Mouse (Mus musculus): ENCODE results near the gene March2. TPM values are rescaled to one million over a fixed set of nuclear protein-coding genes. Genes with fewer than 3 reads are reported as not detected.
A peak's percentile ranks its signal among the peaks of the same experiment; 100 is the strongest.
"Not testable (repeated sequence)": the region's sequence is repeated elsewhere in the genome, so short reads cannot be mapped to it uniquely, and the experiment has no call there.

The March2 gene
- polyA plus RNA-seq, 1 experiment from 2014 or later = 33.1 TPM

- Histone ChIP-seq H3K36me3 (replicated peaks) (peaks cover 49% of the 10 kb centered on the region), H3K27ac (no peak overlapping the region), H3K27me3 (ENCODE audit: poor library complexity, severe bottlenecking) (no peaks in the 10 kb centered on the region), H3K4me1 (0 out of 2 replicates have a peak, but pooled peaks cover 3% of the 10 kb centered on the region), H3K9me3 (no peaks in the 10 kb centered on the region; the same call in 1 of the 2 replicates), H3K4me3 (no peak overlapping the region)
- 93% methylated on average over 5 of the region's 5 CpGs for WGBS
- DNase-seq (ENCODE audit: extremely low spot score, low spot score) = no peak
Measured at GRCm38 (mm10) chr17:33744686-33745384, 26.4 kb upstream of the March2 start.

- H3K27ac ChIP-seq = no peak overlapping the region
- no peak for DNase-seq (ENCODE audit: extremely low spot score, low spot score)
- no peaks in the 10 kb centered on the region for H3K27me3 ChIP-seq (ENCODE audit: poor library complexity, severe bottlenecking)
- 0 out of 2 replicates have a peak, but pooled peaks cover 3% of the 10 kb centered on the region for H3K4me1 ChIP-seq
- WGBS = 90% methylated on average over 1 of the region's 1 CpGs
- no peak overlapping the region for H3K4me3 ChIP-seq
- H3K9me3 ChIP-seq = no peaks in the 10 kb centered on the region; the same call in 1 of the 2 replicates
- peaks cover 25% of the 10 kb centered on the region for H3K36me3 ChIP-seq (replicated peaks)
Measured at GRCm38 (mm10) chr17:33742420-33742819, 23.9 kb upstream of the March2 start.

DNA sequence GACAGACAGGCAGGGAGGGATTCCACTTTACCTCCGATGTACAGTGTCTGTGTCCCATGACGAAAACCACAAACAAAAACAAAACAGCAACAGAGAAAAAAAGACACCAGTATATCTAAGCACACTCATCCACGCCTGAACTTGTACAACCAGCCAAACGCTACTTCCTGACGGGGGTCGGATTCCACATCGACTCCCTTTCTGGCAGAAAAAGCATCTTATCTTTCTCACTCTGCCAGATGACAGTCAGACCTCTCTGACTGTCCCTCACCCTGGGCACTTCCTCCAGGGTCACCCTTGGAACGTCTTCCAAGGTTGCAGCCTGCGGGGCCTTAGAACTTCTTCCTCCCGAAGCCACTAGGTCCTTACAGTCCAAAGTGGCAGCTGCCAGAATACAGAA lies 15.1 kb upstream of the March2 start:
- H3K27me3 ChIP-seq (ENCODE audit: poor library complexity, severe bottlenecking); H3K4me1 ChIP-seq; DNase-seq (ENCODE audit: extremely low spot score, low spot score); H3K4me3 ChIP-seq; H3K27ac ChIP-seq; H3K36me3 ChIP-seq (replicated peaks): not testable (repeated sequence)
- WGBS = 90% methylated on average over 10 of the region's 10 CpGs
- H3K9me3 ChIP-seq = peaks cover 10% of the 10 kb centered on the region; the same call in 1 of the 2 replicates

DNA sequence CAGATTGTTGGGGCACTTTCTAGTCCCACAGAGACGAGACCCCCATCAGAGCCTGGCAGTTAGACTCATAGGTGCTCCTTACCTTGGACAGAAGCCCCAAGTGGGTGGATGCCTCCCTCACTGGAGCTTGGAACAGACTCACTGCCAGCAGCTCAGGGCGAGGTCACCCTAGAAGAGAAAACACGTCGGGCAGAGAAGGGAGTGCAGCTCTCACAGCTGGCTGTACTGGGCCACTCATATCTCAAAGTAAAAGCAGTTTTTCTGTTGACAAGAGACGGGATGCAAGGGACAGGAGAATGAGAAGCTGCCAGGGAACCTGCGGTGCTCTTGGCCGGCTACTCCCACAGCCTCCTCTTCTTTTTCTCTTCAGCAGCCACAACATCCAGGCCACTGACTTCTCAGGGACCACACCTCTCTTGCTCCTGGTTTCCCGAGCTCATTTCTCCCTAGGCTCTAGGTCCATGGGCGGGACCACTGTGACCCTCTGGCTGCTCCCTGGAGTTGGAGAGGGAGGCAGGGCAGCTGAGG lies 14.2 kb upstream of the March2 start:
- H3K27me3 ChIP-seq (ENCODE audit: poor library complexity, severe bottlenecking); DNase-seq (ENCODE audit: extremely low spot score, low spot score); H3K36me3 ChIP-seq (replicated peaks); H3K4me3 ChIP-seq; H3K4me1 ChIP-seq; H3K27ac ChIP-seq: not testable (repeated sequence)
- WGBS = 83% methylated on average over 9 of the region's 9 CpGs
- H3K9me3 ChIP-seq = peaks cover 10% of the 10 kb centered on the region; the same call in 1 of the 2 replicates

GRCm38 (mm10) chr17:33729215-33729614 lies 10.7 kb upstream of the March2 start:
- Histone ChIP-seq H3K4me3 (no peak overlapping the region), H3K4me1 (no peaks in the 10 kb centered on the region), H3K27me3 (ENCODE audit: poor library complexity, severe bottlenecking) (no peaks in the 10 kb centered on the region), H3K27ac (no peak overlapping the region), H3K9me3 (peaks cover 11% of the 10 kb centered on the region), H3K36me3 (replicated peaks) (no peaks in the 10 kb centered on the region)
- WGBS = 79% methylated on average over 2 of the region's 2 CpGs
- no peak for DNase-seq (ENCODE audit: extremely low spot score, low spot score)

GRCm38 (mm10) chr17:33728396-33728795 lies 9.9 kb upstream of the March2 start:
- Histone ChIP-seq H3K27me3 (ENCODE audit: poor library complexity, severe bottlenecking) (no peaks in the 10 kb centered on the region), H3K36me3 (replicated peaks) (no peaks in the 10 kb centered on the region), H3K9me3 (peaks cover 11% of the 10 kb centered on the region), H3K27ac (no peak overlapping the region), H3K4me1 (no peaks in the 10 kb centered on the region), H3K4me3 (no peak overlapping the region)
- 80% methylated on average over 2 of the region's 2 CpGs for WGBS
- no peak for DNase-seq (ENCODE audit: extremely low spot score, low spot score)

GRCm38 (mm10) chr17:33719736-33720378 lies 1.4 kb upstream of the March2 start:
- Histone ChIP-seq H3K36me3 (replicated peaks) (0 out of 2 replicates have a peak, but pooled peaks cover 2% of the 10 kb centered on the region), H3K4me3 (no peak overlapping the region), H3K4me1 (peaks cover 12% of the 10 kb centered on the region), H3K9me3 (no peaks in the 10 kb centered on the region), H3K27me3 (ENCODE audit: poor library complexity, severe bottlenecking) (no peaks in the 10 kb centered on the region), H3K27ac (no peak overlapping the region)
- 93% methylated on average over 7 of the region's 7 CpGs for WGBS
- DNase-seq (ENCODE audit: extremely low spot score, low spot score) = no peak

- Histone ChIP-seq H3K27ac (peak overlapping the region; percentile 86), H3K27me3 (ENCODE audit: poor library complexity, severe bottlenecking) (no peaks in the 10 kb centered on the region), H3K9me3 (no peaks in the 10 kb centered on the region), H3K4me1 (peaks cover 12% of the 10 kb centered on the region), H3K4me3 (peak overlapping the region; percentile 90), H3K36me3 (replicated peaks) (0 out of 2 replicates have a peak, but pooled peaks cover 2% of the 10 kb centered on the region)
- no peak for DNase-seq (ENCODE audit: extremely low spot score, low spot score)
- 48% methylated on average over 10 of the region's 10 CpGs for WGBS
Measured at GRCm38 (mm10) chr17:33718944-33719725, 665 bp upstream of the March2 start.

GRCm38 (mm10) chr17:33717982-33718381 lies 488 bp downstream of the March2 start:
- H3K9me3 ChIP-seq = no peaks in the 10 kb centered on the region
- H3K27ac ChIP-seq = peak overlapping the region; percentile 86
- WGBS = 10% methylated on average over 8 of the region's 8 CpGs
- H3K36me3 ChIP-seq (replicated peaks) = 0 out of 2 replicates have a peak, but pooled peaks cover 2% of the 10 kb centered on the region
- H3K4me1 ChIP-seq = peaks cover 12% of the 10 kb centered on the region
- peak overlapping the region; percentile 90 for H3K4me3 ChIP-seq
- H3K27me3 ChIP-seq (ENCODE audit: poor library complexity, severe bottlenecking) = no peaks in the 10 kb centered on the region
- DNase-seq (ENCODE audit: extremely low spot score, low spot score) = no peak

DNA sequence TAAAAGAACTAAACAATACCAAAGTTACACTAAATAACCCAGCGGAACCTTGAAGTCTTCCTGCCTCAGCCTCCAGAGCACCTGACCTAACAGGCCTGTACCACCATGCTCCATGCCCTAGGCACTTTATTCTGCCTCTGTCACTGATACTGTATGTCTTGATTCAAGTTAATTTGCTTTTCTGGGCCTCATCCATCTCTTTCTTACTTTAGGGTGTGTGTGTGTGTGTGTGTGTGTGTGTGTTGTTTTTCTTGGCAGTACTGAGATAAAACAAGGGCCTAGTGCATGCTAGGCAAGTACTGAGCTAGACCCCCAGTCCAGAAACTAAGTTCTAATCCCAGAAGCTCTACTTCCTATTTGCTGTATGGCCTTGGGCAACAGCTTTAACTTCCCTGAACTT lies 1.2 kb downstream of the March2 start:
- Histone ChIP-seq H3K27ac (no peak overlapping the region), H3K36me3 (replicated peaks) (0 out of 2 replicates have a peak, but pooled peaks cover 2% of the 10 kb centered on the region), H3K4me1 (peaks cover 12% of the 10 kb centered on the region), H3K9me3 (no peaks in the 10 kb centered on the region), H3K4me3 (peak overlapping the region; percentile 90; the same call in 1 of the 2 replicates), H3K27me3 (ENCODE audit: poor library complexity, severe bottlenecking) (no peaks in the 10 kb centered on the region)
- 85% methylated on average over 1 of the region's 1 CpGs for WGBS
- no peak for DNase-seq (ENCODE audit: extremely low spot score, low spot score)

DNA sequence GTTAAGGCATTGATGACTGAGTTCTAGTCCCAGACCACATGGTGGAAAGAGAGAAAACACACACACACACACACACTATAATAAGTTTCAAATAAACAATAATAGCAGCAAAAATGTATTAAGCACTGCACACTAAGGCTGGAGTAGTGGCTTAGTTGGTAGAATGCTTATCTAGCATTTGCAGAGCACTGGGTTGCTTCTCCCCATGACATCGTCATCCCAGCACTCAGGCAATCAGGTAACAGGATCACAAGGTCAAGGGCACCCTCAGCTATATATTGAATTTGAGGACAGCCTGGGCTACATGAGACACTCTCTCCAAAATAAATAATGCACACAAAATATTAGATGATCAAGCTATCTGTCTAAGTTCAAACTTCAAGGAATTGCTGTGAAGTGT lies 3.7 kb downstream of the March2 start:
- H3K27me3 ChIP-seq (ENCODE audit: poor library complexity, severe bottlenecking) = no peaks in the 10 kb centered on the region
- no peak overlapping the region for H3K27ac ChIP-seq
- H3K36me3 ChIP-seq (replicated peaks) = 0 out of 2 replicates have a peak, but pooled peaks cover 8% of the 10 kb centered on the region
- H3K9me3 ChIP-seq = peaks cover 6% of the 10 kb centered on the region; the same call in 1 of the 2 replicates
- DNase-seq (ENCODE audit: extremely low spot score, low spot score) = no peak
- WGBS = 93% methylated on average over 1 of the region's 1 CpGs
- peaks cover 12% of the 10 kb centered on the region for H3K4me1 ChIP-seq
- no peak overlapping the region for H3K4me3 ChIP-seq

- peaks cover 6% of the 10 kb centered on the region; the same call in 1 of the 2 replicates for H3K9me3 ChIP-seq
- no peak for DNase-seq (ENCODE audit: extremely low spot score, low spot score)
- H3K4me1 ChIP-seq = peaks cover 6% of the 10 kb centered on the region
- H3K27me3 ChIP-seq (ENCODE audit: poor library complexity, severe bottlenecking) = no peaks in the 10 kb centered on the region
- H3K36me3 ChIP-seq (replicated peaks) = peaks cover 21% of the 10 kb centered on the region
- H3K4me3 ChIP-seq = no peak overlapping the region; the same call in 1 of the 2 replicates
- no peak overlapping the region for H3K27ac ChIP-seq
- WGBS = 87% methylated on average over 5 of the region's 5 CpGs
Measured at GRCm38 (mm10) chr17:33713271-33713670, 5.2 kb downstream of the March2 start.

Measured in forebrain, embryonic 10.5 days (tissue).